Mouse (Mus musculus) liver, embryonic 13.5 days (tissue): ENCODE data around the gene Samd4b. TPM values are rescaled to one million over a fixed set of nuclear protein-coding genes. Genes with fewer than 3 reads are reported as not detected.

Experiments
- ATAC-seq: fragments of 200-750 bp; cut with Nextera tagmentation; 2 replicates; pipeline ENCODE4 v1.8.0; 2017; ENCODE audit warnings: low read depth, mild to moderate bottlenecking, moderate number of reproducible peaks, moderate library complexity
- DNase-seq: peaks from one replicate; pipeline ENCODE4 v3.0.0; 2022
- H3K27ac ChIP-seq: fragments of 300-500 bp; sonication (generic); 2 replicates; pipeline ENCODE4 v1.5.1; 2015; ENCODE audit warnings: moderate library complexity, mild to moderate bottlenecking, inconsistent platforms
- H3K27me3 ChIP-seq: fragments of 300-500 bp; sonication (generic); 2 replicates; pipeline ENCODE4 v1.6.1; 2015; ENCODE audit warnings: mild to moderate bottlenecking, inconsistent platforms
- H3K36me3 ChIP-seq: fragments of 300-500 bp; sonication (generic); 2 replicates; pipeline ENCODE4 v1.6.1; 2015; ENCODE audit warnings: mild to moderate bottlenecking, inconsistent platforms
- H3K4me1 ChIP-seq: fragments of 300-500 bp; sonication (generic); replicated peaks from 2 replicates; pipeline ENCODE4 v1.6.1; 2015; ENCODE audit warnings: inconsistent platforms
- H3K4me2 ChIP-seq: fragments of 300-500 bp; sonication (generic); 2 replicates; pipeline ENCODE4 v1.6.1; 2015; ENCODE audit warnings: inconsistent platforms, mild to moderate bottlenecking, moderate library complexity
- H3K4me3 ChIP-seq: fragments of 300-500 bp; sonication (generic); replicated peaks from 2 replicates; pipeline ENCODE4 v1.5.1; 2015; ENCODE audit warnings: mild to moderate bottlenecking, inconsistent platforms
- H3K9ac ChIP-seq: fragments of 300-500 bp; sonication (generic); 2 replicates; pipeline ENCODE4 v1.6.1; 2015; ENCODE audit warnings: mild to moderate bottlenecking, inconsistent platforms
- H3K9me3 ChIP-seq: fragments of 300-500 bp; sonication (generic); replicated peaks from 2 replicates; pipeline ENCODE4 v1.6.1; 2016; ENCODE audit warnings: inconsistent platforms
- WGBS: fragments of 180-500 bp; shearing (Covaris S2); methylation state at CpG from one replicate; pipeline ENCODE4 v1.1.7; 2015; ENCODE audit not compliant: insufficient replicate concordance; 5-methylcytosine and 5-hydroxymethylcytosine counted together
- polyA plus RNA-seq: library from polyadenylated mRNA; unstranded; fragments of >200 nt; fragmentation: Nextera tagmentation; extraction: Ambion mirVana; gene quantifications from 2 replicates; pipeline ENCODE4 v1.2.1, GENCODE M21; 2015

Samd4b gene
- polyA plus RNA-seq, 1 experiment from 2014 or later, result 4.1 TPM

- WGBS, result 45% methylated on average over 11 of the region's 11 CpGs
- Histone ChIP-seq H3K4me2 (peak overlapping the region; percentile 55), H3K27ac (peak overlapping the region; percentile 85), H3K9ac (peak overlapping the region; percentile 46; the same call in 1 of the 2 replicates), H3K9me3 (no peaks in the 10 kb centered on the region), H3K27me3 (no peaks in the 10 kb centered on the region), H3K4me3 (no peak overlapping the region), H3K4me1 (peaks cover 100% of the 10 kb centered on the region), H3K36me3 (peaks cover 7% of the 10 kb centered on the region)
- DNase-seq (peak; percentile 43), ATAC-seq (peak; percentile 22)
Observed at GRCm38 (mm10) chr7:28575597-28575996, 22.3 kb downstream of the Samd4b start.

- DNase-seq (no peak), ATAC-seq (no peak)
- Histone ChIP-seq H3K4me3 (no peak overlapping the region), H3K36me3 (peaks cover 18% of the 10 kb centered on the region), H3K9me3 (no peaks in the 10 kb centered on the region), H3K4me2 (no peak overlapping the region), H3K9ac (peak overlapping the region; percentile 27; the same call in 1 of the 2 replicates), H3K27me3 (no peaks in the 10 kb centered on the region), H3K27ac (peak overlapping the region; percentile 53; the same call in 1 of the 2 replicates), H3K4me1 (peaks cover 84% of the 10 kb centered on the region)
- 76% methylated on average over 3 of the region's 3 CpGs for WGBS
Observed at GRCm38 (mm10) chr7:28573236-28573635, 24.7 kb downstream of the Samd4b start.

GRCm38 (mm10) chr7:28572689-28573088 lies 25.3 kb downstream of the Samd4b start:
- Histone ChIP-seq H3K4me3 (no peak overlapping the region), H3K27me3 (no peaks in the 10 kb centered on the region), H3K4me2 (no peak overlapping the region), H3K9ac (peak overlapping the region; percentile 27; the same call in 1 of the 2 replicates), H3K9me3 (no peaks in the 10 kb centered on the region), H3K36me3 (peaks cover 23% of the 10 kb centered on the region), H3K4me1 (peaks cover 79% of the 10 kb centered on the region), H3K27ac (peak overlapping the region; percentile 53; the same call in 1 of the 2 replicates)
- DNase-seq (no peak), ATAC-seq (no peak)
- WGBS, result 68% methylated on average over 5 of the region's 5 CpGs

GRCm38 (mm10) chr7:28570982-28571682 lies 26.8 kb downstream of the Samd4b start:
- DNase-seq (no peak), ATAC-seq (no peak)
- H3K4me3 ChIP-seq, result no peak overlapping the region
- H3K27me3 ChIP-seq, result no peaks in the 10 kb centered on the region
- H3K36me3 ChIP-seq, result peaks cover 39% of the 10 kb centered on the region
- 55% methylated on average over 5 of the region's 5 CpGs for WGBS
- H3K4me2 ChIP-seq, result no peak overlapping the region
- peaks cover 63% of the 10 kb centered on the region for H3K4me1 ChIP-seq
- no peaks in the 10 kb centered on the region for H3K9me3 ChIP-seq
- peak overlapping the region; percentile 6; the same call in 1 of the 2 replicates for H3K27ac ChIP-seq
- no peak overlapping the region; the same call in 1 of the 2 replicates for H3K9ac ChIP-seq

- Histone ChIP-seq H3K4me3 (no peak overlapping the region), H3K4me1 (peaks cover 56% of the 10 kb centered on the region), H3K9ac (0 out of 2 replicates have a peak overlapping the region, but pooled peaks have one; percentile 17), H3K36me3 (peaks cover 45% of the 10 kb centered on the region), H3K9me3 (no peaks in the 10 kb centered on the region), H3K27ac (peak overlapping the region; percentile 47; the same call in 1 of the 2 replicates), H3K4me2 (no peak overlapping the region), H3K27me3 (no peaks in the 10 kb centered on the region)
- 72% methylated on average over 12 of the region's 12 CpGs for WGBS
- DNase-seq (no peak), ATAC-seq (no peak)
Observed at GRCm38 (mm10) chr7:28570291-28570981, 27.5 kb downstream of the Samd4b start.

GRCm38 (mm10) chr7:28568253-28568652 lies 29.7 kb downstream of the Samd4b start:
- ATAC-seq (peak; percentile 35; the same call in 1 of the 2 replicates), DNase-seq (peak; percentile 55)
- Histone ChIP-seq H3K4me2 (no peak overlapping the region), H3K9ac (no peak overlapping the region), H3K36me3 (peaks cover 67% of the 10 kb centered on the region), H3K4me3 (no peak overlapping the region), H3K27ac (no peak overlapping the region), H3K4me1 (peaks cover 34% of the 10 kb centered on the region), H3K9me3 (no peaks in the 10 kb centered on the region), H3K27me3 (no peaks in the 10 kb centered on the region)

GRCm38 (mm10) chr7:28567539-28567938 lies 30.4 kb downstream of the Samd4b start:
- H3K36me3 ChIP-seq, result peaks cover 74% of the 10 kb centered on the region
- no peak for ATAC-seq

GRCm38 (mm10) chr7:28565407-28565806 lies 32.5 kb downstream of the Samd4b start:
- no peak overlapping the region for H3K4me3 ChIP-seq
- peaks cover 95% of the 10 kb centered on the region for H3K36me3 ChIP-seq
- H3K27ac ChIP-seq, result no peak overlapping the region
- DNase-seq (no peak), ATAC-seq (no peak)
- H3K4me2 ChIP-seq, result no peak overlapping the region
- WGBS, result 71% methylated on average over 5 of the region's 5 CpGs
- H3K9me3 ChIP-seq, result no peaks in the 10 kb centered on the region
- H3K27me3 ChIP-seq, result no peaks in the 10 kb centered on the region
- H3K4me1 ChIP-seq, result peaks cover 6% of the 10 kb centered on the region
- H3K9ac ChIP-seq, result no peak overlapping the region

More at GRCm38 (mm10) chr7:28567539-28567938, 30.4 kb downstream of the Samd4b start:
- Histone ChIP-seq H3K27ac (no peak overlapping the region), H3K9me3 (no peaks in the 10 kb centered on the region), H3K9ac (no peak overlapping the region), H3K4me3 (no peak overlapping the region), H3K4me1 (peaks cover 27% of the 10 kb centered on the region), H3K4me2 (no peak overlapping the region), H3K27me3 (no peaks in the 10 kb centered on the region)
- DNase-seq, result no peak
- 64% methylated on average over 4 of the region's 4 CpGs for WGBS

- H3K27me3 ChIP-seq, result no peaks in the 10 kb centered on the region
- no peak overlapping the region for H3K9ac ChIP-seq
- no peak for DNase-seq
- WGBS, result 90% methylated on average over 13 of the region's 13 CpGs
- no peak for ATAC-seq
- H3K36me3 ChIP-seq, result peaks cover 94% of the 10 kb centered on the region
- H3K4me1 ChIP-seq, result peaks cover 11% of the 10 kb centered on the region
- no peak overlapping the region for H3K4me3 ChIP-seq
- H3K27ac ChIP-seq, result no peak overlapping the region
- no peaks in the 10 kb centered on the region for H3K9me3 ChIP-seq
- no peak overlapping the region for H3K4me2 ChIP-seq
Observed at GRCm38 (mm10) chr7:28562951-28563350, 35.0 kb downstream of the Samd4b start.

- DNase-seq (no peak), ATAC-seq (no peak)
- Histone ChIP-seq H3K36me3 (peaks cover 88% of the 10 kb centered on the region), H3K9me3 (no peaks in the 10 kb centered on the region), H3K27me3 (no peaks in the 10 kb centered on the region), H3K4me2 (no peak overlapping the region), H3K27ac (no peak overlapping the region), H3K4me3 (no peak overlapping the region), H3K4me1 (peaks cover 16% of the 10 kb centered on the region), H3K9ac (no peak overlapping the region)
- WGBS, result 85% methylated on average over 13 of the region's 13 CpGs
Observed at GRCm38 (mm10) chr7:28562371-28562770, 35.6 kb downstream of the Samd4b start.

GRCm38 (mm10) chr7:28561967-28562366 lies 36.0 kb downstream of the Samd4b start:
- Histone ChIP-seq H3K27me3 (no peaks in the 10 kb centered on the region), H3K4me1 (peaks cover 17% of the 10 kb centered on the region), H3K27ac (no peak overlapping the region), H3K4me2 (no peak overlapping the region), H3K4me3 (no peak overlapping the region), H3K9me3 (no peaks in the 10 kb centered on the region), H3K36me3 (peaks cover 84% of the 10 kb centered on the region), H3K9ac (no peak overlapping the region)
- ATAC-seq (no peak), DNase-seq (no peak)
- WGBS, result 82% methylated on average over 11 of the region's 11 CpGs
